Mouse (Mus musculus) CD4-positive, CD25-positive, alpha-beta regulatory T cell, adult 9 weeks (primary cell): Measurements from ENCODE around the gene Slc25a1. TPM values are rescaled to one million over a fixed set of nuclear protein-coding genes. Genes with fewer than 3 reads are reported as not detected.

ENCODE experiments used
- polyA plus RNA-seq: library from polyadenylated mRNA; unstranded; fragments of 100-300 nt; shearing (Covaris generic); gene quantifications from one replicate; pipeline ENCODE4 v1.2.1, GENCODE M21; 2017

Gene Slc25a1
- 16.0 TPM for polyA plus RNA-seq

DNA sequence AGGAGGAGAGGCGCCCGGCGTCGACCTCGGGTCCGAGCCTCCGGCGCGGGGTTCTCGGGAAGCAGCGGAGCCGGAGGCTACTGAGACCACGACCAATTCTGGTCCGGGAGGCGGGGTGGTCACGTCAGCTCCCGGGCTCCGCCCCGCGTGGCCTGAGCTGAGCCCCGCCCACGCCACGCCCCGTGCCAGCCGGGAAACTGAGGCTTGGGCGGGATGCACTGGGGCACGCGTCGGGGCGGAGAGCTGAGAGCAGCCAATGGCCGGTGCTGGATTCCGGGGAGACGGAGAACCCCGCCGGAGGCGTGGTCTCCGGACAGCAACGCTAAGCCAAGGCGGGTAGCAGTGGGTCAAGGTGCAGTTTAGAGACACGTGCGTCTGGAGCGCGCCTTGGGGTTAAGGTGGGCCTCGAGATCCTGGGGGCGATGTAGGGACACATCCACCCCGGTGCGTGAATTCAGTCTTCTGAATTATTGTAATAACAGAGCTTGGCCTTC, at the start of gene Slc25a1:
Gene Slc25a1 (minus strand): TSS at position 133 of the 494 bp plus-strand sequence.

GRCm38 (mm10) chr16:17914307-17915249, 13.4 kb downstream of the Slc25a1 start, which contains the start of gene Gsc2:
Gsc2 (minus strand) TSS chr16:17915059.

GRCm38 (mm10) chr16:17911052-17911595, 16.9 kb downstream of the Slc25a1 start, which contains the start of gene Ess2:
Ess2 (minus strand) TSS chr16:17911348.

DNA sequence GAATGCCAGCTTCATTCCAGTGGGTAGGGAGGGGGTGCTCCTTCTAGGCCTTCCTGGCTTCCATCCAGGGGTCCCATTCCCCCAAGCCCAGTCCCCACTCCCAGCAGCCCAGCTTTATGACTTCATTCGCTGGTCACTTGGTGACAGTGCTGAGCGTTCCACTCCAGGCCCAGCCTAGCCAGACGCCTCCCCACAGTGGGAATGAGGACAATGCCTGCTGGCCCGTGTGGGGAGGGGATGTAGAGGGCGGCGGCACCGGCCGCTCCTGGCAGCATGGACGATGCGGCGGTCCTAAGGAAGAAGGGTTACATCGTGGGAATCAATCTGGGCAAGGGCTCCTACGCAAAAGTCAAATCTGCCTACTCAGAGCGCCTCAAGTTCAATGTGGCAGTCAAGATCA, 29.6 kb downstream of the Slc25a1 start, which contains the start of the genes Dgcr2 and Tssk2:
Gene Dgcr2 (minus strand): TSS at position 101 of the 400 bp plus-strand sequence.
Gene Tssk2 (plus strand): TSS at position 176 of the 400 bp plus-strand sequence.

DNA sequence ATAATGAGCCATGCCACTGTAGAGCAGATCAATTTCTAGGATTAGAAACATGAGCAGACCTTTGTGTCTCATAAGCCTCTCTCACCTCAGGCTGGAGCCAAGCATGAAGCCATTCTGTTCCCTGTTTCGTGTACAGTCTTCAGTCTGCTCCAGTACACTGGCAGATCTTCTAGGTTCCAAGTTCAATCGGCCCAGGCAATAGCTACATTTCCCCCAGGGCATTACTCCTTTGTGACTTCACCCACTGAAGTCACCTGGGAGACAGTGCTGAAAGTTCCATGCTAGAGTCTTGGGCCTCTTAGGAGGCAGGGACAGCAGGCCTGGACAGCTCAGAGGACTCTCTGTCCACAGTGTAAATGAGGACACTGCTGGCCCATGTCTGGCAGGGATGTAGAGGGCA, 34.1 kb downstream of the Slc25a1 start, which contains the start of gene Tssk1:
Gene Tssk1 (plus strand): TSS at position 301 of the 400 bp plus-strand sequence.

DNA sequence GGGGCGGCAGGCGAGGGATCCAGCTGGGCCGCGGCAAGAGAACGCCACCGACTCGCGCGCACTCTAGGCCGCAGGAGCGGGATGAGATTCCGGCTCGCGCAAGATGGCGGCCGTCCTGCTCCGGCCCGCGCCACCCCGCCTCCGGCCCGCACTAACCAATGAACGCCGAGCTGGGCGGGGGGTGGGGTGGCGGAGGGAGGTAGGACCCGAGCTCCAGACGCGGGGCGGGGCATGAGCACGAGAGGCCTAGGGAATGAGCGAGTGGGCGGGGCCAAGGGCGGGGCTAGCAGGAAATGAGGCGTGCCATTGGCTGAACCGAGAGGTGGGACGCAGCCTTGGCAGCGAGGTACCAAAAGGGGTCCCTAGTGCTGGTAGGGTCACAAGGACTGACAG, 36.5 kb downstream of the Slc25a1 start, which contains the start of gene Gm20518:
Gene Gm20518 (minus strand): TSS at position 105 of the 393 bp plus-strand sequence.

Other genes with a start within 250 kb of the Slc25a1 start
- 153 TPM for gene Med15, start 195.3 kb downstream of the Slc25a1 start, polyA plus RNA-seq
- gene Klhl22, start 168.6 kb downstream of the Slc25a1 start, polyA plus RNA-seq = 19.5 TPM
- not detected for gene Scarf2, start 130.9 kb downstream of the Slc25a1 start, polyA plus RNA-seq
- not detected for gene B830017H08Rik, start 95.1 kb downstream of the Slc25a1 start, polyA plus RNA-seq
- 3.8 TPM for gene Car15, start 89.9 kb downstream of the Slc25a1 start, polyA plus RNA-seq
- 0.32 TPM for gene Gm20518, start 36.5 kb downstream of the Slc25a1 start, polyA plus RNA-seq
- not detected for gene Tssk1, start 34.0 kb downstream of the Slc25a1 start, polyA plus RNA-seq
- 51.8 TPM for gene Dgcr2, start 29.7 kb downstream of the Slc25a1 start, polyA plus RNA-seq
- 0.26 TPM for gene Tssk2, start 29.6 kb downstream of the Slc25a1 start, polyA plus RNA-seq
- 75.4 TPM for gene Ess2, start 16.9 kb downstream of the Slc25a1 start, polyA plus RNA-seq
- not detected for gene Gsc2, start 13.2 kb downstream of the Slc25a1 start, polyA plus RNA-seq
- not detected for gene Vpreb2, start 52.2 kb upstream of the Slc25a1 start, polyA plus RNA-seq
- gene Dgcr6, start 124.6 kb upstream of the Slc25a1 start, polyA plus RNA-seq = 30.9 TPM
- 6.0 TPM for gene Prodh, start 162.0 kb upstream of the Slc25a1 start, polyA plus RNA-seq
- gene Rtn4r, start 199.4 kb upstream of the Slc25a1 start, polyA plus RNA-seq = not detected